Mouse (Mus musculus): ENCODE data around the gene Pml.

Pml gene

GRCm38 (mm10) chr9:58234502-58235015 is 15.0 kb downstream of the Pml start:
- DNase-seq = no peak

DNA sequence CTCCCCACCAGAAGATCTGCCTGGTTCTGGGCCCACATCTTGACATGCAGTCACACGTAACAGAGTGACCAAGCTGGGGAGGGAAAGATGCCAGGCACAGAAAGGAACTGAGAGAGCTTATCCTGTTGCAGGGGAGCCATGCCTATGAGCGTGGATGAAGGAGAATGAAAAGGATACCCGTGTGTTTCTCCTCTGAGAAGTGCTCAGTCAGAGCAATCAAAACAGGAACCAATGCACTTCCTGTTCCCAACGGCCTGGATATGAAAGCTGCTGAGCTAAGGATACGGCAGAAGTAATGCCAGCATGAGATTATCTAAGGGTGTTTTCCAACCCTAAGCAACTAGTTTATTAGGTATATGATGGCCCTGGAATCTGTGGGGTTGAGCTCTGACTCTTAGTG is 17.2 kb downstream of the Pml start:
- DNase-seq = no peak

GRCm38 (mm10) chr9:58231746-58232145 is 17.8 kb downstream of the Pml start:
- no peak for DNase-seq

GRCm38 (mm10) chr9:58228777-58229466 is 20.7 kb downstream of the Pml start:
- no peak for DNase-seq

- DNase-seq = peak; percentile 67 to 70
Observed at GRCm38 (mm10) chr9:58225915-58226913, 23.4 kb downstream of the Pml start.

- DNase-seq = no peak
Observed at GRCm38 (mm10) chr9:58224356-58224755, 25.2 kb downstream of the Pml start.

GRCm38 (mm10) chr9:58220218-58220903 is 29.2 kb downstream of the Pml start:
- DNase-seq = peak; percentile 78 to 83

- no peak for DNase-seq
Observed at GRCm38 (mm10) chr9:58218539-58218938, 31.0 kb downstream of the Pml start.

GRCm38 (mm10) chr9:58216402-58216801 is 33.2 kb downstream of the Pml start:
- DNase-seq = peak; percentile 77 to 81

GRCm38 (mm10) chr9:58214519-58215180 is 34.9 kb downstream of the Pml start:
- no peak for DNase-seq

GRCm38 (mm10) chr9:58213865-58214264 is 35.7 kb downstream of the Pml start:
- DNase-seq = no peak

DNA sequence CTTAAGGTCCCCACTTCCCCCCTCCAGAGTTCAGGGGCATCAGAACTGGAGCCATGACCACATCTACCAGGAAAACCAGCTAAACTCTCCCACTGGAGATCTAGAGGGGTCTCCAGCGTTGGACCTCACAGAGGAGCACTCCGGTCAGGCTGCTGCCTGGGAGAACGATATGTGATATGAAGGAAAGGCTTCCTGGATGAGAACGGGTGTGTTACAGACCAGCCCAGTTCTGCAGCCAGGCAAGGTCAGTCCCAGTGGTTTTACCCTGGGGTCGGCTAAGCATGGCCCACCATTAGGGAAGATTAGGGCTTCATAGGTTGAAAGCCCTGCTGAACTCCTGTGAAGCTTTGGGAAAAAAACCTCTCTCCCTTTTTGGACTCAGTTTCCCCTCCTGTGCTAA is 36.2 kb downstream of the Pml start:
- DNase-seq = no peak

GRCm38 (mm10) chr9:58210304-58210627 is 39.3 kb downstream of the Pml start:
- DNase-seq = no peak

DNA sequence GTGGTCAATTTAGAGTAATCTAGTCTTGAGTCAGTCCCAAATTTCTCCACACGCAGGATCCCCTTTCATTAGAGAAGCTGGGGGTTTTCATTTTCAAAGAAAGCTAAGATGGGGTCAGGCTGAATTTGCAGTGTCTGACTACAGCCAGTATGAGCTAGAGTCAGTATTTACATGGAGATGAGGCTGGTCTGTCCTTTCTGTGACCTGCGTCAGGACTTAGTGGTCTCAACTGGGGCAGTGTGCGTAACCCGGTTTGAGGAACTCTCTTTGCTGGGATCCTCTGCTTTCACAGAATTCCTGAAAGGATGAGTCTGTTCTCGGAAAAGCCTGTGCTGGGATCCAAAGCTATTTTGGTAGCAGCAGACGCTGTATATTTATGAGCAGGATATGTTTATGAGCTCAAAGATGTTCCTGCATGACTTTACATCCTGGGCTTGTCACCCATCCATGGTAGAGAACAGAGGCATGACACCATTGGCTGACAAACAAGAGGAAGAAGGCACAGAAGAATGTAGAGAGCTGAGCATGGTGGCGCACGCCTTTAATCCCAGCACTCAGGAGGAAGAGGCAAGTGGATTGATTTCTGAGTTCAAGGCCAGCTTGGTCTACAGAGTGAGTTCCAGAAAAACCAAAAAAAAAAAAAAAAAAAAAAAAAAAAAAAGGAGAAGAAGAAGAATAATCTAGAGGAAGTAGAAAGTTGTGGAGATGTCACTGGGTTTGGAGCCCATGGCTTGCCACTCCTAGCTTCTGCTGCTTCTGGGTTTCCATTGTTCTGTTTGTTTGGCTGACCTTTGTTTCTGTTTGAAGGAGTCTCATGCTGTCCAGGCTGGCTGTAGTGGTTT is 39.9 kb downstream of the Pml start:
- DNase-seq = no peak

DNA sequence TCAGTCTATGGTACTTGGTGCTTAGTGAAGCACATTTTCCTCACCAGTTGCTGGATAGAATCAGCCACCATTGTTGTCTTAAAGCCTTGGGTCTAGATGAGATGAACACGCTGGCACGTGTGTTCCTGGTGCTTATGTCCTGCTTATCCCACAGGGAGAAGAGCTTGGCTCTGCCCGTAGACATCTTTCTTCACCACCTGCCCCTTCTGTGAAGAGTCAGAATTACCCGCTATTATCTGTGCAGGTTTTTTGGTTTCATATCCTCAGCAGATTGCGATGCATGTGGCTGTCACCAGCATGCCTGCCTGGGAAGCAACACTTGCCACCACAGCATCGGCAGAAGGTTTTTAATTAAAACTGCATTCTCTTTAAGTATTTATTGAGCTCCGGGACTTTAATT is 43.6 kb downstream of the Pml start:
- peak; percentile 68 to 73 for DNase-seq

- peak; percentile 98 to 99 for DNase-seq
Observed at GRCm38 (mm10) chr9:58204448-58205000, 45.1 kb downstream of the Pml start.

GRCm38 (mm10) chr9:58203516-58204447 is 45.8 kb downstream of the Pml start, which contains the start of the genes Islr and Islr2:
Gene Islr (minus strand): TSS chr9:58204306.
Gene Islr2 (minus strand): TSS chr9:58204319.
- peak; percentile 88 to 89 for DNase-seq

- DNase-seq = peak; percentile 36 to 54
Observed at GRCm38 (mm10) chr9:58202676-58203453, 46.7 kb downstream of the Pml start.
